In genomic region chr2:122701871-122702180, GRCm38 (mm10) we compare ENCODE assay signal across 8 mouse cellular contexts. TPM values are rescaled to one million over a fixed set of nuclear protein-coding genes. Genes with fewer than 3 reads are reported as not detected.
DNase-seq lines count a peak whose midpoint lies in the region; ATAC-seq and TF ChIP-seq lines count a peak whose summit lies in the region.

No protein-coding gene starts in this region.

- no peak for TF ChIP-seq CTCF in lung, adult 2 months (IDR thresholded peaks at IDR 0.05; ENCODE audit: insufficient read depth, low read length)

- no peak for TF ChIP-seq POLR2A in lung, adult 2 months (IDR thresholded peaks at IDR 0.05; ENCODE audit: borderline replicate concordance, extremely low read depth, low read depth, low read length)

- peak overlapping the region; percentile 76 for H3K4me2 ChIP-seq in embryonic facial prominence, embryonic 12.5 days (replicated peaks)
- H3K4me2 ChIP-seq in hindbrain, embryonic 15.5 days: peak overlapping the region; percentile 74
- peak overlapping the region; percentile 77 for H3K4me2 ChIP-seq in midbrain, embryonic 11.5 days

- ATAC-seq in embryonic facial prominence, embryonic 12.5 days (ENCODE audit: insufficient number of reproducible peaks, insufficient read depth, low FRiP score, low TSS enrichment): no peak
- no peak; the same call in 1 of the 2 replicates for ATAC-seq in hindbrain, embryonic 15.5 days (ENCODE audit: low FRiP score, low read depth)
- ATAC-seq in midbrain, embryonic 11.5 days (ENCODE audit: low FRiP score): no peak

- no peaks in the 10 kb centered on the region for H3K27me3 ChIP-seq in embryonic facial prominence, embryonic 12.5 days
- no peaks in the 10 kb centered on the region for H3K27me3 ChIP-seq in hindbrain, embryonic 15.5 days
- no peaks in the 10 kb centered on the region for H3K27me3 ChIP-seq in midbrain, embryonic 11.5 days (ENCODE audit: control insufficient read depth, insufficient read depth, low read length)

- H3K36me3 ChIP-seq in embryonic facial prominence, embryonic 12.5 days: no peaks in the 10 kb centered on the region
- no peaks in the 10 kb centered on the region for H3K36me3 ChIP-seq in hindbrain, embryonic 15.5 days
- H3K36me3 ChIP-seq in midbrain, embryonic 11.5 days (ENCODE audit: control insufficient read depth, insufficient read depth, low read length): no peaks in the 10 kb centered on the region

- H3K9me3 ChIP-seq in embryonic facial prominence, embryonic 12.5 days: no peaks in the 10 kb centered on the region
- H3K9me3 ChIP-seq in hindbrain, embryonic 15.5 days: no peaks in the 10 kb centered on the region
- H3K9me3 ChIP-seq in midbrain, embryonic 11.5 days (ENCODE audit: control insufficient read depth, low read length): no peaks in the 10 kb centered on the region

- no peak for DNase-seq in lung, adult 2 months
- DNase-seq in lung, postnatal 14 days: no peak
- DNase-seq in midbrain, embryonic 11.5 days (ENCODE audit: low spot score, missing footprints): no peak
- no peak for DNase-seq in urinary bladder, postnatal 14 days (ENCODE audit: low spot score)
- DNase-seq in right cerebral cortex, adult 18-20 months: no peak
- no peak for DNase-seq in cerebellum, adult 11-12 months

- no peaks in the 10 kb centered on the region; the same call in none of the 2 replicates for H3K4me1 ChIP-seq in lung, adult 2 months (ENCODE audit: control insufficient read depth, insufficient read depth, low read length)
- peaks cover 8% of the 10 kb centered on the region for H3K4me1 ChIP-seq in embryonic facial prominence, embryonic 12.5 days
- peaks cover 23% of the 10 kb centered on the region for H3K4me1 ChIP-seq in hindbrain, embryonic 15.5 days (replicated peaks)
- peaks cover 4% of the 10 kb centered on the region; the same call in 1 of the 2 replicates for H3K4me1 ChIP-seq in midbrain, embryonic 11.5 days (ENCODE audit: control insufficient read depth, insufficient read depth, low read length)

- H3K4me3 ChIP-seq in lung, adult 2 months (replicated peaks; ENCODE audit: extremely low read depth, low read depth, low read length): peak overlapping the region; percentile 78
- H3K4me3 ChIP-seq in embryonic facial prominence, embryonic 12.5 days: peak overlapping the region; percentile 82
- peak overlapping the region; percentile 85 for H3K4me3 ChIP-seq in hindbrain, embryonic 15.5 days
- peak overlapping the region; percentile 63 for H3K4me3 ChIP-seq in midbrain, embryonic 11.5 days (ENCODE audit: low read depth, low read length)

- H3K9ac ChIP-seq in embryonic facial prominence, embryonic 12.5 days: peak overlapping the region; percentile 78
- peak overlapping the region; percentile 80 for H3K9ac ChIP-seq in hindbrain, embryonic 15.5 days
- peak overlapping the region; percentile 71 for H3K9ac ChIP-seq in midbrain, embryonic 11.5 days (ENCODE audit: low read length)

- 0 out of 2 replicates have a peak overlapping the region, but pooled peaks have one; percentile 65 for H3K27ac ChIP-seq in embryonic facial prominence, embryonic 12.5 days
- H3K27ac ChIP-seq in hindbrain, embryonic 15.5 days (replicated peaks): peak overlapping the region; percentile 84; the same call in 1 of the 2 replicates
- no peak overlapping the region for H3K27ac ChIP-seq in midbrain, embryonic 11.5 days (ENCODE audit: low read depth, low read length)

- under 1% methylated on average over 15 of the region's 15 CpGs for WGBS in lung, adult 2 months
- under 1% methylated on average over 15 of the region's 15 CpGs for WGBS in embryonic facial prominence, embryonic 12.5 days
- under 1% methylated on average over 15 of the region's 15 CpGs for WGBS in hindbrain, embryonic 15.5 days
- WGBS in midbrain, embryonic 11.5 days: 1% methylated on average over 15 of the region's 15 CpGs

RNA-seq across cellular contexts. Expression of gene Slc30a4, which starts 0.6 kb away (rescaled TPM):
- 3.4 and 5.5 TPM in 2 replicates for polyA plus RNA-seq in lung, adult 2 months (2012; rRNA removed)
- polyA plus RNA-seq in embryonic facial prominence, embryonic 12.5 days (2016; fragmentation: Nextera tagmentation; extraction: Ambion mirVana): 11.5 and 12.2 TPM in 2 replicates
- polyA plus RNA-seq in hindbrain, embryonic 15.5 days (2015; fragmentation: Nextera tagmentation; extraction: Ambion mirVana): 6.0 and 7.4 TPM in 2 replicates
- polyA plus RNA-seq in midbrain, embryonic 11.5 days (2014; fragmentation: Nextera tagmentation; extraction: Ambion mirVana): 7.5 and 7.7 TPM in 2 replicates

RNA-seq across cellular contexts. Expression of gene Bloc1s6, which starts 36.5 kb away (rescaled TPM):
- polyA plus RNA-seq in lung, adult 2 months (2012; rRNA removed): 21.7 and 29.0 TPM in 2 replicates
- 57.1 and 62.5 TPM in 2 replicates for polyA plus RNA-seq in embryonic facial prominence, embryonic 12.5 days (2016; fragmentation: Nextera tagmentation; extraction: Ambion mirVana)
- polyA plus RNA-seq in hindbrain, embryonic 15.5 days (2015; fragmentation: Nextera tagmentation; extraction: Ambion mirVana): 86.6 and 91.7 TPM in 2 replicates
- 78.1 and 78.8 TPM in 2 replicates for polyA plus RNA-seq in midbrain, embryonic 11.5 days (2014; fragmentation: Nextera tagmentation; extraction: Ambion mirVana)
